Mouse (Mus musculus) cortical plate, adult 2 months (tissue): ENCODE results near the gene Sar1a.

Source experiments
- CTCF ChIP-seq: fragments of 200-500 bp; IDR thresholded peaks from 2 replicates; pipeline ENCODE4 v1.5.1; 2011; ENCODE audit warnings: mild to moderate bottlenecking, control low read depth, low read length; ENCODE audit not compliant: insufficient read depth; ENCODE audit errors: extremely low read depth
- POLR2A ChIP-seq: fragments of 200-500 bp; IDR thresholded peaks from 2 replicates; pipeline ENCODE4 v1.6.1; 2011; ENCODE audit warnings: mild to moderate bottlenecking, low read length, control low read depth; ENCODE audit not compliant: insufficient read depth; ENCODE audit errors: extremely low read depth

GRCm38 (mm10) chr10:61654105-61654504 is 26.0 kb upstream of the Sar1a start:
- TF ChIP-seq CTCF (no peak), POLR2A (no peak)
